Mouse (Mus musculus) liver, postnatal 0 days (tissue): ENCODE measurements around the gene Pitpnm3.

ENCODE experiments used
- CTCF ChIP-seq: sonication (generic); IDR thresholded peaks from 2 replicates; pipeline ENCODE4 v1.5.1; 2016; ENCODE audit warnings: antibody characterized with exemption, low read depth
- EP300 ChIP-seq: IDR thresholded peaks from 2 replicates; pipeline ENCODE4 v1.6.1; 2016; ENCODE audit warnings: antibody characterized with exemption, low read depth, mild to moderate bottlenecking

- TF ChIP-seq EP300 (no peak), CTCF (no peak)
Measured at GRCm38 (mm10) chr11:72163198-72163597, 27.6 kb upstream of the Pitpnm3 start.
